Mouse (Mus musculus): Measurements from ENCODE around the gene Fbxw26.
A peak's percentile ranks its signal among the peaks of the same experiment; 100 is the strongest.
"Not testable (repeated sequence)": the region's sequence is repeated elsewhere in the genome, so short reads cannot be mapped to it uniquely, and the experiment has no call there.

Gene Fbxw26

DNA sequence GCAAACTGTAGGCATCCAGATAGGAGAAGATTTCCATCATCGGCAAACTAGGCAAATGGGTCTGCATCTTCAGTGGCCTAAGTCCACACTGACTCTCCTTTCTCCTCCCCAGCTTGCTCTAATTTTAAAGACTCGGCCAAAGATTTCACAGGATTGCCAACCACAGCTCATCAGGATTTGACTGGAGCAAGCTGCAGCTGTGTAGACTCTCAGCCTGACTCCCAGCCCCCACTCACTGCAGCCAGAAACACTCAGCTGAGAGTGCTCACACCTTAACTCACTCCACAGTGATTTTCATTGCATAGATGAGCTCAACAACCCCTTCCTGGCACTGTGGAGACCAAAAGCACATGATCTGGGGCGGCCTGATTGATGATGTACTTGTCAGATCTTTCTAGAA, at the start of gene Fbxw26:
Gene Fbxw26 (minus strand): TSS at position 101 of the 400 bp plus-strand sequence.
- not testable (repeated sequence) for DNase-seq (ENCODE audit: low spot score)

GRCm38 (mm10) chr9:109795221-109795620, 49.3 kb upstream of the Fbxw26 start:
- DNase-seq (ENCODE audit: low spot score): peak; percentile 20

- DNase-seq (ENCODE audit: low spot score): not testable (repeated sequence)
These were observed 44.7 kb upstream of the Fbxw26 start, which contains the start of gene Fbxw27 for GRCm38 (mm10) chr9:109790570-109790969. TSS of gene Fbxw27 (minus strand) at chr9:109790670.

DNA sequence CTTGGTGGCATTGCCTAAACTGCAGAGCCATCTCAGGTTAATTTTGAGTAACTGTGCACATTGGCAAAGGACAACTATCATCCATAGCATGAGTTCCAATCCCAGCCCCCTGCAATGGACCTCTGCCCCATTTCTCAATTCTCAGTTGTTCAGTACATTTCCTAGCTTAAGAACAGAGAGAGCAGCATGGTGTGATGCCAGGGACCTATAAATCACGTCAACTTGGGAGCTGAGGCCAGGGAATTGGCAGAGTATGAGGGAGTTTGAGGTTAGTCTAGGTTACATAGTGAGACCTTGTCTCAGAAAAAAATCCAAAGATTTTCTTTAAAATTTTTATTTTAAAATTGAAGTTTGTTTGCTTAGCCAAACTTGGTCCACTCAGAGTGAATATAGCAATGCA, 21.0 kb upstream of the Fbxw26 start:
- not testable (repeated sequence) for DNase-seq (ENCODE audit: low spot score)

GRCm38 (mm10) chr9:109702600-109702999, 43.3 kb downstream of the Fbxw26 start, which contains the start of gene Fbxw18:
TSS of gene Fbxw18 (minus strand) at chr9:109702700.
- DNase-seq (ENCODE audit: low spot score): not testable (repeated sequence)

- DNase-seq (ENCODE audit: low spot score): peak; percentile 65
These were observed 60.6 kb downstream of the Fbxw26 start for GRCm38 (mm10) chr9:109685299-109685698.

Measured in retina, embryonic 14.5 days (tissue).